Mouse (Mus musculus) forebrain, postnatal 0 days (tissue): Measurements from ENCODE around the gene Inca1. TPM values are rescaled to one million over a fixed set of nuclear protein-coding genes. Genes with fewer than 3 reads are reported as not detected.

Source experiments
- ATAC-seq: fragments of 200-750 bp; cut with Nextera tagmentation; 2 replicates; pipeline ENCODE4 v1.8.0; 2017; ENCODE audit warnings: mild to moderate bottlenecking, moderate library complexity
- DNase-seq: peaks from one replicate; pipeline ENCODE4 v3.0.0-alpha.2; 2015
- H3K27ac ChIP-seq: fragments of 300-500 bp; sonication (generic); 2 replicates; pipeline ENCODE4 v1.5.1; 2014; ENCODE audit warnings: low read depth, mild to moderate bottlenecking, antibody characterized with exemption, low read length, moderate library complexity, mixed read lengths
- H3K27me3 ChIP-seq: fragments of 300-500 bp; sonication (generic); 2 replicates; pipeline ENCODE4 v1.6.1; 2014; ENCODE audit warnings: mild to moderate bottlenecking, low read length, mixed read lengths; ENCODE audit not compliant: insufficient read depth
- H3K36me3 ChIP-seq: fragments of 300-500 bp; sonication (generic); 2 replicates; pipeline ENCODE4 v1.6.1; 2014; ENCODE audit warnings: mild to moderate bottlenecking, moderate library complexity; ENCODE audit not compliant: insufficient read depth
- H3K4me1 ChIP-seq: fragments of 300-500 bp; sonication (generic); 2 replicates; pipeline ENCODE4 v1.6.1; 2014; ENCODE audit warnings: antibody characterized with exemption; ENCODE audit not compliant: insufficient read depth
- H3K4me2 ChIP-seq: fragments of 300-500 bp; sonication (generic); 2 replicates; pipeline ENCODE4 v1.6.1; 2014; ENCODE audit warnings: low read depth, mild to moderate bottlenecking, moderate library complexity
- H3K4me3 ChIP-seq: fragments of 300-500 bp; sonication (generic); 2 replicates; pipeline ENCODE4 v1.5.1; 2014; ENCODE audit warnings: low read depth, low read length, mixed read lengths
- H3K9ac ChIP-seq: fragments of 300-500 bp; sonication (generic); 2 replicates; pipeline ENCODE4 v1.6.1; 2014; ENCODE audit warnings: mild to moderate bottlenecking
- H3K9me3 ChIP-seq: fragments of 300-500 bp; sonication (generic); 2 replicates; pipeline ENCODE4 v1.6.1; 2016; ENCODE audit warnings: low read length
- CTCF ChIP-seq: sonication (generic); IDR thresholded peaks from 2 replicates; pipeline ENCODE4 v1.5.1; 2016; ENCODE audit warnings: antibody characterized with exemption, control low read depth, low read depth
- WGBS: fragments of 180-500 bp; shearing (Covaris S2); extraction: QIAGEN DNeasy Blood & Tissue Kit; methylation state at CpG from one replicate; pipeline ENCODE4 v1.1.7; 2014; 5-methylcytosine and 5-hydroxymethylcytosine counted together
- polyA plus RNA-seq: library from polyadenylated mRNA; unstranded; fragments of >200 nt; fragmentation: Nextera tagmentation; extraction: Ambion mirVana; gene quantifications from 2 replicates; pipeline ENCODE4 v1.2.1, GENCODE M21; 2015
- total RNA-seq: library from RNA; depleted of rRNA; stranded (reverse); fragments of >200 nt; gene quantifications from 2 replicates; pipeline ENCODE4 v1.2.3, GENCODE M21; 2014

Inca1 gene
- total and polyA plus RNA-seq, 2 experiments from 2014 or later: 0.62 to 2.1 TPM

GRCm38 (mm10) chr11:70721072-70721471 is 21.1 kb upstream of the Inca1 start:
- Histone ChIP-seq H3K36me3 (peaks cover 68% of the 10 kb centered on the region), H3K4me2 (no peak overlapping the region), H3K4me1 (no peaks in the 10 kb centered on the region), H3K9me3 (no peaks in the 10 kb centered on the region), H3K4me3 (no peak overlapping the region), H3K27ac (no peak overlapping the region), H3K27me3 (no peaks in the 10 kb centered on the region), H3K9ac (no peak overlapping the region)
- ATAC-seq (no peak), DNase-seq (no peak)
- TF ChIP-seq CTCF: no peak
- 98% methylated on average over 3 of the region's 3 CpGs for WGBS

- H3K27ac ChIP-seq: no peak overlapping the region
- DNase-seq (no peak), ATAC-seq (no peak)
- no peaks in the 10 kb centered on the region for H3K27me3 ChIP-seq
- no peak overlapping the region for H3K9ac ChIP-seq
- no peak overlapping the region for H3K4me2 ChIP-seq
- WGBS: 91% methylated on average over 3 of the region's 3 CpGs
- H3K4me3 ChIP-seq: no peak overlapping the region
- no peak for TF ChIP-seq CTCF
- H3K4me1 ChIP-seq: no peaks in the 10 kb centered on the region
- peaks cover 68% of the 10 kb centered on the region for H3K36me3 ChIP-seq
- H3K9me3 ChIP-seq: no peaks in the 10 kb centered on the region
Observed at GRCm38 (mm10) chr11:70720567-70720966, 20.6 kb upstream of the Inca1 start.

- no peaks in the 10 kb centered on the region for H3K9me3 ChIP-seq
- no peak overlapping the region for H3K4me2 ChIP-seq
- TF ChIP-seq CTCF: no peak
- WGBS: 84% methylated on average over 5 of the region's 5 CpGs
- H3K4me3 ChIP-seq: no peak overlapping the region
- no peak for DNase-seq
- H3K27me3 ChIP-seq: no peaks in the 10 kb centered on the region
- H3K36me3 ChIP-seq: peaks cover 57% of the 10 kb centered on the region
- H3K27ac ChIP-seq: no peak overlapping the region
- H3K9ac ChIP-seq: no peak overlapping the region
- no peaks in the 10 kb centered on the region for H3K4me1 ChIP-seq
- ATAC-seq: no peak
Observed at GRCm38 (mm10) chr11:70718481-70718880, 18.5 kb upstream of the Inca1 start.

- Histone ChIP-seq H3K9ac (no peak overlapping the region), H3K4me3 (no peak overlapping the region), H3K4me1 (no peaks in the 10 kb centered on the region), H3K4me2 (no peak overlapping the region), H3K36me3 (peaks cover 64% of the 10 kb centered on the region), H3K9me3 (no peaks in the 10 kb centered on the region), H3K27ac (no peak overlapping the region), H3K27me3 (no peaks in the 10 kb centered on the region)
- no peak for ATAC-seq
- TF ChIP-seq CTCF: no peak
- 92% methylated on average over 6 of the region's 6 CpGs for WGBS
- no peak for DNase-seq
Observed at GRCm38 (mm10) chr11:70715832-70716231, 15.9 kb upstream of the Inca1 start.

- Histone ChIP-seq H3K4me3 (no peak overlapping the region), H3K9me3 (no peaks in the 10 kb centered on the region), H3K27me3 (no peaks in the 10 kb centered on the region), H3K4me1 (no peaks in the 10 kb centered on the region), H3K4me2 (no peak overlapping the region), H3K9ac (no peak overlapping the region), H3K36me3 (peaks cover 60% of the 10 kb centered on the region), H3K27ac (no peak overlapping the region)
- DNase-seq (no peak), ATAC-seq (no peak)
- WGBS: 86% methylated on average over 6 of the region's 6 CpGs
- TF ChIP-seq CTCF: no peak
Observed at GRCm38 (mm10) chr11:70713222-70713621, 13.3 kb upstream of the Inca1 start.

GRCm38 (mm10) chr11:70711026-70711425 is 11.1 kb upstream of the Inca1 start:
- ATAC-seq (no peak), DNase-seq (no peak)
- peaks cover 67% of the 10 kb centered on the region for H3K36me3 ChIP-seq
- no peak overlapping the region for H3K4me3 ChIP-seq
- no peaks in the 10 kb centered on the region for H3K27me3 ChIP-seq
- H3K27ac ChIP-seq: no peak overlapping the region
- H3K4me1 ChIP-seq: no peaks in the 10 kb centered on the region
- H3K9me3 ChIP-seq: no peaks in the 10 kb centered on the region
- WGBS: 95% methylated on average over 10 of the region's 10 CpGs
- no peak overlapping the region for H3K9ac ChIP-seq
- TF ChIP-seq CTCF: no peak
- H3K4me2 ChIP-seq: no peak overlapping the region

GRCm38 (mm10) chr11:70706127-70706526 is 6.2 kb upstream of the Inca1 start:
- no peak for TF ChIP-seq CTCF
- H3K4me3 ChIP-seq: no peak overlapping the region
- ATAC-seq (no peak), DNase-seq (no peak)
- no peak overlapping the region for H3K9ac ChIP-seq
- no peaks in the 10 kb centered on the region for H3K9me3 ChIP-seq
- H3K4me1 ChIP-seq: peaks cover 5% of the 10 kb centered on the region; the same call in 1 of the 2 replicates
- no peak overlapping the region for H3K27ac ChIP-seq
- 93% methylated on average over 3 of the region's 3 CpGs for WGBS
- no peaks in the 10 kb centered on the region for H3K27me3 ChIP-seq
- no peak overlapping the region for H3K4me2 ChIP-seq
- H3K36me3 ChIP-seq: peaks cover 68% of the 10 kb centered on the region

GRCm38 (mm10) chr11:70702781-70703180 is 2.8 kb upstream of the Inca1 start:
- Histone ChIP-seq H3K27me3 (no peaks in the 10 kb centered on the region), H3K27ac (no peak overlapping the region), H3K4me3 (no peak overlapping the region), H3K9me3 (no peaks in the 10 kb centered on the region), H3K36me3 (peaks cover 49% of the 10 kb centered on the region), H3K9ac (no peak overlapping the region), H3K4me1 (peaks cover 8% of the 10 kb centered on the region; the same call in 1 of the 2 replicates), H3K4me2 (no peak overlapping the region)
- no peak for TF ChIP-seq CTCF
- DNase-seq (no peak), ATAC-seq (no peak)
- WGBS: 75% methylated on average over 6 of the region's 6 CpGs
